Mouse (Mus musculus): ENCODE data around the gene Bcl9.

- TF ChIP-seq POLR2A (IDR thresholded peaks at IDR 0.05; ENCODE audit: control insufficient read depth, extremely low read depth, insufficient read depth, low read length, poor library complexity), result no peak
- no peak for TF ChIP-seq CTCF (IDR thresholded peaks at IDR 0.05; ENCODE audit: borderline replicate concordance, control insufficient read depth, extremely low read depth, insufficient read depth, low read length, poor library complexity)
Observed at GRCm38 (mm10) chr3:97301586-97301985, 3.9 kb upstream of the Bcl9 start.

Measured in thymus, adult 2 months (tissue).